Mouse (Mus musculus) urinary bladder, postnatal 14 days (tissue): ENCODE measurements around the gene Exoc3l2.
A peak's percentile ranks its signal among the peaks of the same experiment; 100 is the strongest.
"Not testable (repeated sequence)": the region's sequence is repeated elsewhere in the genome, so short reads cannot be mapped to it uniquely, and the experiment has no call there.

Experiments
- DNase-seq: peaks from one replicate; pipeline ENCODE4 v3.0.0; 2021; ENCODE audit warnings: low spot score

Exoc3l2 gene

DNA sequence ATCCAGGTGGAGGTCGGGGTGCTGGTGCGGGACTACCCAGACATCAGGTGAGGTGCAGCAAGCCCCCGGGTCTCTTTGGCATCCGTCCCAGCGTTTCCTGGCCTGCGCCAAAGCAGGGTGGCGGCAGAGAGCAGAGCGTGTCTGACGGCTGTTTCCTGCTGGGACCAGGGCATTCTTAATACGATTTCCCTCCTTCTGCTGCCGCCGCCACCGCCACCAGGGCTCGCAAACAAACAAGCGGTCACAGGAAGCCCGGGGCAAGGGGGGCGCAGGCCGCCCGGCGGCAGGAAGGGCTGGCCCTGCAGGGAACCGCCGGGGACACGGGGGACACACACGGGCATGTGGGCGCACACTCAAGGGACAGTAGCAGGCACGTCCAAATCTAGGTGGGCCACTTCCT, 28.6 kb downstream of the Exoc3l2 start:
- DNase-seq = no peak

DNA sequence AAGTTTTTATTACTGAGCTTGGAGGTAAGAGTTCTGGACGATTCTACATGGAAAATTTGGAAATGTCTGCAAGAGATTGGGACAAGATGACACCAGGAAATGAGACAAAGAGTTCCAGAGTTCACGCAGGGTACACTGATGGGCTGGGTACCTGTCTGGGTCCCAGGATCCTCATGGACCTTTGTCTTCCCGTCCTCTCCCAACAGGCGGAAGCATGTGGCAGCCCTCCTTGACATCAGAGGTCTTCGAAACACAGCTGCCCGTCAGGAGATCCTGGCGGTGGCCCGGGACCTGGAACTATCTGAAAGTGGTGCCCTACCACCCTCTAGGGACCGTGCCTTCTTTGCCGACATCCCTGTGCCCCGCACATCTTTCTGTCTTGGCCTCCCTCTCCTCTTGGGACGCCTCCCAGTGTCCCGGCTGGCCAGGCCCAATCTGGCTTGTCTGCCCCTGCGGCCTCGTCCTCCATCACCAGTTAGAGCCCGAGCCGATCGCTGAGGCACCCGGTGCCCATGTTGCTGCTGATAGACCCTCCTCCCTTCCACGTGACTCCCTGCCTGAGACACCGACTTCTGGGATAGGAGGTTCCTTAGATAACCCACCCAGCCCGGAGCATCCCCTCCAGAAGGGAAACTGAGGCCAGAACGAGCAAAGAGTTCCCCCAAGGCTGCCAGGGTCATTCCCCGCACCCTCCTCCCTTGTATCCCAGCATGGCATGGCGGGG, 31.8 kb downstream of the Exoc3l2 start:
- no peak for DNase-seq

DNA sequence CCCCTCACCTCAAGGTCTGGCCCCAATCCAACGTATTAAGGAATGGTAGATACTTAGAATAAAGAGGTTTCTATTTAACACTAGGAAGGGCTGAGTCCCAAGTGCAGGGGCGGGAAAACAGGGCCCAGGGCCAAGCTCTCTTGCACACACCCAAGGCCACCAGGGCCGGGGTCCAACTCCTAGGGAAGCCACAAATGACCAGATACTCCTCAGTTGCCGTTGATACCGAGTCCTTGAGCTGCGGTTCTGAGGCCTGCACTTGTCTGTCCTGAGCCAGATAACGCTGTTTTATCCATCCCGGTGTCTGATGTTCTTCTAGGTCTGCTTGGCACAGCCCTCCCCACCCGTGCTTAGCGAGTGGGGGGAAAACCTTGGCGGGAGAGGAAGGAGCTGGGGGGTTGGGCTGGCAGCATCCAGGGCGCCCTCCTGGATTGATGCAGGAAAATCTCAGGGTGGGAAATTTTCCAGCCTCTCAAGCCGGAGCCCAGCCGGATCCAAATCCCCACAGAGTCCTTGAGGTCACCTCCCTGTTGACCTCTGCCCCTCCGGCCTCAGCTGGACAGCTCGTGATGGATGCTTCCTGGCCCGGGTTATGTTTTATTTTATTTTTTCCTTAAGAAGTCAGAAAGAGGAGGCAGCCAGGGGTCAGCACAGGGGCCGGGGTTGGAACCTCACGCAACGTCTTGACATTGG, 32.5 kb downstream of the Exoc3l2 start:
- no peak for DNase-seq

DNA sequence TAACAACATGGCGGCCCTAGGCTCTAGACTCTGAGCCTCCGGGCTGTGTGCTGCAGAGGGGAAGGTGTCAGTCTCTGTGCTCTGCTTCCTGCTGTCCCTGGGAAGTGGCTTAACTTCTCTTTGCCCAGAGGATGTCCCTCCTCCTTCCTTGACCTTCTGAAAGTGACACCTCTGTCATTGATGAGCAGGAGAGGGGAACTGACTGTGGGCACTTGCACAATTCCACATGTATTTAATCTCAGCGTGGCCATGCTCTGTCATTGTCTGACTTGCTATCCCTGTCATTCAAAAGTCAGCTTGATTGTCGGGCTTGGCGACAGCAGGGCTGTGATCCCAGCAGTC, 33.1 kb downstream of the Exoc3l2 start:
- no peak for DNase-seq

DNA sequence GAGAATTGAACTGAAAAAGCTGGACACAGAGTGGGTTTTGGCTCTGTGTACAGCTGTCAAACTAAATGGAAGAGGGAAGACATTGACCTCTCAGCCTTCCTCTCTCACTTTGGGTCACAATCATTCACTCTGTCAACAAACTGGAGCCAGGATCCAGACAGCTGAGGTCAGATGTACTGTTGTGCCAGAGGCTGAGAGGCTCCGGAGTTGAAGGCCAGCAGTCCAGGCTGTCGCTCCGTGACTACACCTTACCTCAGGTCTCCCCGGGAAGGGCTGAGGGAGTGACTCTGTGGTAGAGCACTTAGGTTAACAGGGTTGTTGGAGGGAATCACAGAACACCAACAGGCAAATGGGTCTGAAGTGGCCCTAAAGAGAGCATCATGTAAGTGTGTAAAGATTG, 35.2 kb downstream of the Exoc3l2 start:
- no peak for DNase-seq

DNA sequence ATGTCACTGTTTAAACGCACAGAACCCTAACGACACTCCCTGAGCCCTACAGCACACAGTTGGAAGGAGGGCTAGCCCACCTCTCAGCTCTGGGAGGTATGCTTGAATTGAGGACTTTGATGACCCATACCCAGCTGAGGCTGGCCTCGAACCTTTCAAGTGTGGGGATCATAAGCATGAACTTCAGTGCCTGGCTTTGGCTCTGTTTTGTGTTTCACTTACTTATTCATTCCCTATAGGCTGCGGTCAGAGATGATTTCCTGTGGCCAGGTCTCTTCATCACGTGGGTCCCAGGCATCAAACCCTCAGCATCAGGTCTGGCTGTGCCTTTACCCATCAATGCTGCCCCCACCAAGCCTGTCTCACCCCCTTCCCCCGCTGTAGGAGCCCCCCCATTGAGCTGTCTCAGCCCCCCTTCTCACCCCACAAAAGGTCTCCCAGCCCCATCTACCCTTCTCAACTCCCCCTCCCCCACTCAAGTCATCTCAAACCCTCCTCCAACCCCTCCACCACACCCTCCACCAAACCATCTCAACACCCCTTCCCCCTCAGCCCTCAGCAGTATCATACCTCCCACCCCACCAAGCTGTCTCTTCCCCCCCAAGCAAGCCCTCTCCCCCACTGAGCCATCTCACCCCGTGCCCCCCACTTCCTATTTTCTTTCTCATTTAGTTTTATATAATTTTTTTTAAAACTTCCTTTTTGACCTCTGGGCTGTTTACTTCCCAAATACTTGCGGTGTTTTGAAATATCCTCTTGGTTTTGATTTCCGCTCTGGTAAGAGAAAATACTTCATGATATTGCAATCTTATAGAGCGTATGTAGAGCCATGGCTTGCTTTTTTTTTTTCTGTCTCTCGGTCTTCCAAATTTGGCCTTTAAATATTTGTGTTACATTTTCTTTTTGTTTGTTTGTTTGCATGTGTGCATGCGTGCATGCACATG, 37.6 kb downstream of the Exoc3l2 start:
- no peak for DNase-seq

DNA sequence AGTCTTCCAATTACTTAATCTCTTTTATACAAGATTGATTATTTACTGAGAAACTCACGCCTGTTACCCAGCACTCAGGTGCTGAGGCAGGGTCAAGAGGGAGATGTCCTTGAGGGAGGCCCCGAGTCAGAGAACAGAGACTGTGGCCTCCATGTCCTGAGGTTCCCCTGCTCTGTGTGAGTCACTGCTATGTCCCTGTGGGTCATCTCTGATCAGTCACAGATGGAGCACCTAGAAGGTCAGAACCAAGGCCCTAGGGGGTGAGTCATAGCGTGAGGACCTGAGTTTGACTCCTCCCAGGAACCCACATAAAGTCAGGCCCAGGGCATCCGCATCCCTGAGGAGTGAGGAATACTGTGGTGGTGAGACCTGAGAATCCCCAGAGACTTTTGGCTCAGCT, 38.5 kb downstream of the Exoc3l2 start:
- no peak for DNase-seq

DNA sequence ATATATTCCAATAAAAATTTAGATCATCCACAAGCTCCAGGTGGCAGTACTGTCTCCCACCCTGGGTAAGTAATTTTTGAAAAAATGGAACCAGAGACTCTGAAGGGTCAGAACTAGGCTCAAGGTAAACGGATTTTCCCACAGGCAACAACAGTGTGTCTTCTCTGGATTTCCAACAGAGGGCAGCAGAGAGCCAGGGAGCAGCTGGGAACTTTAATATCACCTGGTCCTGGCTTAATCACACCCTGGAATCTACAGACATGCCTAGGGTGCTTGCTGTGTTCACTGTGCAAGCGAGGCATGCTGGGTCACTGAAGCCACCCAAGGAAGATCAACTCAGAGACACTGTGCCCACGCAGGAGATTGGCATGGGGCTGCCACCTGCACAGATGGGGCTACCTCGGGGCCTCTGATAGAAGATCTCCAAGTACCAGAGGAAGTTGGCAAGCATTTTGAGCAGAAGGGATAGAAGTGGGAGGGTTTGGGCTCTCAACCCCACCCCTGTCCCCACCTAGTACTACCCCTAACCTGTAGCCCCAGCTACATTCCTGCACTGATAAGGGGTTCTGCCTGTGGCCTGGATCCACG, 40.4 kb downstream of the Exoc3l2 start:
- peak; percentile 60 for DNase-seq

DNA sequence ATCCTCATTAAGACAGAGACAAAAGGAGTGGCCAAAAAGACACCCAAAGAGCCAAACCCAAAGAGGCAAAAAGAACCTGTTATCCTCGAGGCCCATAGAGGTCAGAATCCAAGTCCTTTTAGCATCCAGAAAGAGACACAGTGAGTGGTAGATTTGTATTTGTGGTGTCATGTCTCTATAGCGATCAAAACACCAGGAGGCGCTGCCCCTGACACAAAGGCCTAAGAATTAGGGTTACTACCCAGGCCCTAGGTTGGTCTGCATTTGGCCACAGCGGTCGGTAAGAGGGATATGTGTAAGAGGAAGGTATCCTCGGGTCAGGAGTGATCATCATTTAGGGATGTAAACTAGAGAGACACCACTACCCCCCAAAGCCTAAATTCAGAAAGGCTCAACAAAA, 43.2 kb downstream of the Exoc3l2 start:
- no peak for DNase-seq

DNA sequence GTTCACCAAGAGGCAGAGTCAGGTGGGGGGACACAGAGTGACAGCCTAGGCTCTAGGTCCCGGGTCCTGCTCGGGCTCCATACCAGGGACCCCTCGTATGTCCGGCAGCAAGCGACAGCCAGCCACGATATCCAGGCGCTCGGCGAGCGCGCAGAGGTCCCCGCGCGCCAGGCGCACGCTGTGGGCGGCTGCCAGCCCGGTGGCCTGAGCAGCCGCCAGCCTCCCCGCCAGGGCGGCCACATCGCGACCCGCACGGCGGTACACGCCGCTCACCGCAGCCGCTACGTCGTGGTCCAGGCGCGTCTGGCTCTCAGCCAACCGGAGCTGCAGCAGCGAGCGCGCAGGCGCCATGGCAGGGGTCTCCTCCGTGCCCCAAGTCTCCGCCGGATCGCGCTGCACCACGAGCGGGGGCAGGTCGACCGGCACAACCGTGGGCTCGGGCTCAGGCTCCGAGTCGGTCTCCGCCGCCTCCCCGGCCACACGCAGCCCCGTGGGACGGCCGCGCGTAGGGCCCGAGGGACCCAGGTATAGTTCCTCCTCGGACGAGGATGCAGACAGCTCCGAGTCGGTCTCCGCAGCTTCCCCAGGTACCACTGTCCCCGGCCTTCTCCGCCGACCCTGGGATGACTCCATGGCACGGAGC, 44.0 kb downstream of the Exoc3l2 start:
- DNase-seq = peak; percentile 26

DNA sequence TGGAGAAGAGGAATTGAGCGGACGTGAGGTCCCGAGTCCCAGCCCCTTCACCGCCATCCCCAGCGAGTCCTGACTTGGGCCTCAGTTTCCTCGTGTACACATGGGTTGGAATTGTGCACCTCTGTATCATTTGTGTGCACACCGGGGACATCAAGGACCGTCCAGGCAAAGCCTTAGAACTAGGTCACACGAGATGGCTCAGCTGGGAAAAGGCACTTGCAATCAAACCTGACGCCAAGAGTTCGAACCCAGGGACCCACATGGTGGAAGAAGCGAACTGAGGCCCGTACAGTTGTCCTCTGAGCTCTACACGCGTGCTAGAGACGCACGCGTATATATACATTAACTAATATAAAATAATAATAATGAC, 44.5 kb downstream of the Exoc3l2 start:
- no peak for DNase-seq

DNA sequence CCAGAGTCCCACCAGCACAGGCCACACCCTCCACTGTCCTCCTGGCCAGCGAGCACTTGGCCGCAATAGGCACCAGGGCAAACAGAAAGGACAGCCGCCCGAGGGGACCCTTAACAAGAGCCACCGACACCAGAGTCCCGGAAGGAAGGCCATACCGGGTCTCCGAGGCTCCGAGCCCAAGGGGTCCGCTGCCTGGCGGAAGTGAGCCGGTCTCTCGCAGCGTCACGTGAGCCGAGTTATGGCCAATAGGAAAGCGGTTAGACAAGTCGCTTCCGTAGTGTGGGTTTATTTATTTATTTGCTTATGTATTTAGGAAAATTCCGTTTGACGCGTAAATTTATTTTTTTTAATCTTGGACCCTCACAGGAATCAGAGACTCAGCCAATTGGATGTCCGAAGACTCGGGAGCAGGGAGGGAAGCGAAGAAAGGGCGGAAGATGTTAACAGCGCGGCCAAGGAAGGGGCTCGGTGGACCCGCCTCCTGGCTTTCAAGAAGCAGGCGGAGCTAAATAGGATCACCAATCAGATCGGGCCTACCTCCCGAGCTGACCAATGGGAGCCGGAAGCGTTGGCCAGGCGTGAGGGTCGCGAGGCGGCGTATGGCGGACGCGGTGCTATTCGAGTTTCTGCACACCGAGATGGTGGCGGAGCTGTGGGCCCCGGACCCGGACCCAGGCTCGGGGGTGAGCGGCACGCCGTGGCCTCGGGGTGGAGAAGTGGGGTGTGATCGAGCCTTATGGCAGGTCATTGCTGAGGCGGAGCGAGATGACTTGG, 45.2 kb downstream of the Exoc3l2 start, which contains the start of the genes Bloc1s3 and Trappc6a:
Bloc1s3 (minus strand) TSS at position 218 of the 774 bp plus-strand sequence.
Trappc6a (plus strand) TSS at position 246 of the 774 bp plus-strand sequence.
- DNase-seq = peak; percentile 92

DNA sequence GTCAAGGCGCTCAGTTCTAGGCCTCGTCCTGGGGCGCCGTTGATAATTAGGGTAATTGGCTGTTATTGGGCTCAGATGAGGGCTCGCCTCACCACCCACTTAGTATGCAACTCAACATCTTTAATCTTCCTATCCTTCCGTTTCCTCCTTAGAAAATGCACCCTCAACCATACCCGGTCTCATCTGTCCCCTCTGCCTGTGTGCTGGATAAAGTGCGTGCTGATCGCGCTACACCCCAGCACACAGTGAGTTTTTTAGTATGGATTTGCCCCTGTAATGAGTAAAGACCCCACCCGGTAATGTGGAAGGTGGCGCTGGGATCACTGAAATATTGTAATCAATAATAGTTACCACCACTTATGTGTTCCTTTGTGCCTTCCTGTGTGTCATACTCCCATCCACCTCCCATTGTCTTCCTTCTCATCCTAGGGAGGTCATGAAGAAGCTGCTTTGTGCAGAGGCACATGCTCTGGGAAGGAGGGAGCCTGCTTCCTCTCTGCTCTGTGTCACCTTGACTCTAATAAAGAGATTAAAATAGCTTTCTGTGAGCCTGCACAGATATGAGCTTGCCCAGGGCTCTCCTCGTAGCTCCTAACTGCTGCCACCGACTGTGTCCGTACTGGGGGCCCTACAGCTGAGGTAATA, 45.9 kb downstream of the Exoc3l2 start:
- no peak for DNase-seq

DNA sequence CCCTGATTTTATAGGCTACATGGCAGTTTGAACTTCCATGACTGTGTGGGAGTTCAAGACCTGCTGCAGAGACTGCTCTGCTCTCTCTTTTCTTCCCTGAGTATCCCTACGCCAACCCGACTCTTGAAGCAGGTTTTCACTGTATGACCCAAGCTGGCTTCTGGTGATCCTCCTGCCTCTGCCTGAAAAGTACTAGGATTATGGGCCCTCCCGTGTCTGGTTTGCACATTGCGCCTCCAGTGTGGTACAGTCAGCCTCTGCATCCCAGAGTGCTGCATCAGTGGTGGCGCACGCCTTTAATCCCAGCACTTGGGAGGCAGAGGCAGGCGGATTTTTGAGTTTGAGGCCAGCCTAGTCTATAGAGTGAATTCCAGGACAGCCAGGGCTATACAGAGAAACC, 46.7 kb downstream of the Exoc3l2 start:
- no peak for DNase-seq

DNA sequence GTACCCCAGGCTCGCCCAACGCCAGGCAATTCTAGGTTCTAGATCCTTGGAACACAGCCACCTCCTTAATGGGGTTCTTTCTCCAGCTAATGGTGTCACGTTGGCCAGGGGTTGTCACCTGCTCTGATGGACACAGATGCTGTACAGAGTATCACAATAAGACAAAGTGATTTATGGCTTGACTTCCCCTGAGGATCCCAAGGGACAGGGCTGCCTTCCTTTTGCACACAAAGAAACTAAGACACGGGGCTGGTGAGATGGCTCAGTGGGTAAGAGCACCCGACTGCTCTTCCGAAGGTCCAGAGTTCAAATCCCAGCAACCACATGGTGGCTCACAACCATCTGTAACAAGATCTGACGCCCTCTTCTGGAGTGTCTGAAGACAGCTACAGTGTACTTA, 48.8 kb downstream of the Exoc3l2 start:
- not testable (repeated sequence) for DNase-seq

DNA sequence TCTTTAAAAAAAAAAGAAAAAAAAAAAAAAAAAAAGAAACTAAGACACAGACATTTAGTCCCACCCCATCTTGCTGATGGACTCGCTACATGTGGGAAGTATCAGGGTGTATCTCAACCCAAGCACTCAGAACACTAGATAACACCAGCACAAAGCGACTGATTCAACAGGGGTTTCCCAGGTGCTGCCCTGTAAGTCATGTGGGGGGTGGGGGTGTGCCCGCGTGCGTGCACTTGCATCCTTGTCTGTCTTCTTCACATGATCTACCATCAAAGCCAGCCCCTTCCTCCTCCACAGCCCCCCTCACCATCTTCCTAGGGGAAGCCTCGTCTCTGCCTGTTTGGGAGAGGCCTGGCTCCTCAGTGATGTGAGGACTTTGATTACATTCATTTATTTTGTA, 49.2 kb downstream of the Exoc3l2 start:
- no peak for DNase-seq

DNA sequence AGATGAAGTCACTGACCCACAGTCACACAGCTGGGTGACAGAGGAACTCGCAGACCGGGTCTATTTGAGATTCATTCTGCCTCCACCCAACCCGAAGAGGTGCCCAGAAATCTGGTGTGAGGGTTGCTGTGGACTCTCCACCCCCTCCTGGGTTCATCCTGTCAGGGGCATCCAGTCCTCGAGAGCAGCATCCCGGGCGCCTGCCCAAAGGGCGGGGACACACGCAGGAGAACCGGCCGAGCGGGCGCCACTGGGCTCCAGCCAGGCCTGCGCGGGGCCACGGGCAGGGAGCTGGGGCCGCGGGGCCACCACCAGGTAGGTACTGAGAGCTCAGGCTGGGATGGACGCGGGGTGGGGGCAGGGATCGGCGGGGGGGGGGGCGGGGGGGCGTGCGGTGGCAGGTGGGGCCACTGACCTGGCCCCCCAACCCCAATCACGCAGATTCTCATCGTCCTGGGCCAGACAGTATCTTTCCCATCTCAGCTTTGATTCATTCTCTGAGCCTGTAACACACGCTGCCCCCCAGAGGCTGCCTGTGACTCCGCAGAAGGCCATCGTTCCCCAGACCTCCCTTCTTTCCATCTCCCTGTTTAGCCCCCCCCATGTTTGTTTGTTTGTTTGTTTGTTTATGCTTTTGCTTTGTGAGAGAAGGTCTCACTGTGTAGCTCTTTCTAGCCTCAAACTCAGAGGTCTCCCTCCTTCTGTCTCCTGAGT, 54.7 kb downstream of the Exoc3l2 start, which contains the start of gene Nkpd1:
Nkpd1 (plus strand) TSS at position 187 of the 714 bp plus-strand sequence.
- peak; percentile 71 for DNase-seq

DNA sequence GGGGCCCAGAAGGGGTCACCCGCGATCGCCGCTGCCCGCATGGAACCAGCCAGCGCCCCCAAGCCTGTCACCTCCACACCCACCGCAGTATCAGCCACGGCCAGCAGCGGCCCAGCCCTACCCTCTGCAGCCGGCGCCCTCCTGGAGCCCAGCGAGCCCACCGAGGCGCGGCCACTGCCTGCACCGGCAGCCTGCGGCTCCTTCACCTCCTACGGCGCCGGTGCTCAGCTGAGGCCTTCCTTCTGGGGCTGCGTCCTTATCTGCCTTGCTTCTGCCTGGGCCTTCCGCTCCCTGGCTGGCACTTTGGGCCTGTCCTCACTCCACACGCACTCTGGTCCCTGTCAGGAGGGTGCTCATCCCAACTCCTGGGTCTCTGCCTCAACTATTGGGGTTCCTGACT, 56.9 kb downstream of the Exoc3l2 start:
- DNase-seq = no peak

DNA sequence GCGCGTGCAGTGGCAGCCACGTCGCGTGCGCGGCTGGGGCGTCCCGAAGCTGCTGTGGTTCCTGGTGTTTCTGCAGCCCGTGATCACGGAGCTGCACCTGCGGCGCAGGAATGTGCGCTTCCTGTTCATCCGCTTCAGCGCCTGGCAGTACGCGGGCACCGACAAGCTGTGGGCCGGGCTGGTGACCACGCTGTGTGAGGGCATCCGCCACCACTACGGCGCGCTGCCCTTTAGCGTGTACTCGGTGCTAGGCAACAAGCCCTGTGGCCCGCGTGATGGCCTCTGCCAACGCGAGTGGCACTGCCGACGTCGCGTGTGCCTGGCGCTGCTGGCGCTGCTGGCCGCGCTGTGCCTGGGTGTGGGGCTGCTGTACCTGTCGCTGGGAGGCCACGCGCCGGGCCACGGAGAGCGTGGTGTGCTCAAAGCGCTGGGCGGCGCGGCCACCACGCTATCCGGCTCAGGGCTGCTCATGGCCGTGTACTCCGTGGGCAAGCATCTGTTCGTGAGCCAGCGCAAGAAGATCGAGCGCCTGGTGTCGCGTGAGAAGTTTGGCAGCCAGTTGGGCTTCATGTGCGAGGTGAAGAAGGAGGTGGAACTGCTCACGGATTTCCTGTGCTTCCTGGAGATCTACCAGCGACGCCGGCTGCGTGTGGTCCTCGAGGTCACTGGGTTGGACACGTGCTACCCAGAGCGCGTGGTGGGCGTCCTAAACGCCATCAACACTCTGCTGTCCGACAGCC, 60.1 kb downstream of the Exoc3l2 start:
- peak; percentile 26 for DNase-seq
